Mouse (Mus musculus) neural tube, embryonic 10.5 days (tissue): ENCODE results near the gene Slc23a2.

ENCODE experiments used
- DNase-seq: peaks from one replicate; pipeline ENCODE4 v3.0.0-alpha.2; 2017; ENCODE audit warnings: low spot score; ENCODE audit errors: extremely low spot score

The Slc23a2 gene

GRCm38 (mm10) chr2:132022621-132023020 lies 122.3 kb downstream of the Slc23a2 start:
- no peak for DNase-seq

- no peak for DNase-seq
Observed at GRCm38 (mm10) chr2:132021616-132022015, 123.3 kb downstream of the Slc23a2 start.

DNA sequence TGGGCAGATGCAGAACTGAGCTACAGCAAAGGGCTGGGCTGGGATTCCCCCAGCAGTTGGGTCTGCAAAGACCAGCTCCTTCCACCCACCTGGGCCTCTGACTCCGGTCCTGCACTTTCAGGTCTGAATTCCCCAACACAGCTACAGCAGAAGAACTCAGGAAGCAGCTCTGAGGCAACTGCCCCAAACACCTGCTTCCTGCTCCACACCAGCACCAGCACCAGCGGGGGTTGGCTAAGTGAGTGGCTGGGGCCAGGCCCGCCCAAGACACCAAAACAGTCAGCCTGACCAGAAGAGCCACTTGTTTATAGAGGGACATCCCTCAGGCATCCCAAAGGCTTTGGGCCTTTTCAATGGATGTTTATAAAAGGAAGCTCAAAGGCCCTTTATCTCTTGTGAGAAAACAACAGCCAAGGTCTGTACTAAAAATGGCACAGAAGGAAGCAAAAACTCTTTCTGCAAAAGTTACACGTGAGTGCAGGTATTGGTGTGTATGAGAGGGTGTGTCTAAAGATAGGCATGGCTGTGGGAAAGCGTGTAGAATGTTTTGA lies 123.8 kb downstream of the Slc23a2 start:
- no peak for DNase-seq

DNA sequence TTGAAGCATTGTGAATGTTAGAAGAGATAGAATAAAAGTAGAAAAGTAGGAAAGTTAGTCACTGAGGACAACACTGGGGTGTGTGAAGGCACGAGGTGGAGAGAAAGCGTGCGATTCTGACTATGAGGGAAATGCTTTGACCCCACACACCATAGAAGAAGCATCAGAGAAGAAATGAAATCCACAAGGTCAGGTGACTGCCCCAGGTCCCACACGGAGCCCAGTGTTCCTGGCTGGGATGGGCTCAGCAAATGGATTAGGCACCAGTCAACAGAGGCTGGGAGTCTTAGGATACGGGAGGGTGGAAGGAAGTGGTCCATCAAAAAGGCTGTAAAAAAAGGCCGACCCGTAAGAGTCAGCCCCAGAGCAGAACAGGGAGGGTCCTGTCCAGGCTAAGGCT lies 124.5 kb downstream of the Slc23a2 start:
- DNase-seq = no peak

DNA sequence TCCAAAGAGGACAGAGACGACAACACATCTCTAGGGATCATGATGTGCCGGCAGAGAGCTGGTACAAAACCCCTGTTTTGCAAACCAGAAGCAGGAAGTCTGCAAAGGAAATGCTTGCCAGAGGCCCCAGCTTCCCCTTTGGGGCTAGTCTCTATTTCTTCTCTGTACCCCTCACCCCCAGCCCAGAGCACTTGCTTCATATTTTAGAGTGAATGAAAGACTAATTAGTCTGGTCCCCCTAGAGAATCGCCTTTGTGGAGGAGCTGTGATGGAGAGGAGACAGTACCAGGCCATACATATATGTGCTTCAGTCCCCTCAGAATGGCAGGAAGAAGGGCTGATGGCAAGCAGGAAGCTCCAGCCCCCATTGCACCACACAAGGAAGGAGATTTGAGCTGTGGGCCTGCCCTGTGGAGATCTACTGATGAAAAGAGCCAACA lies 125.5 kb downstream of the Slc23a2 start:
- no peak for DNase-seq

DNA sequence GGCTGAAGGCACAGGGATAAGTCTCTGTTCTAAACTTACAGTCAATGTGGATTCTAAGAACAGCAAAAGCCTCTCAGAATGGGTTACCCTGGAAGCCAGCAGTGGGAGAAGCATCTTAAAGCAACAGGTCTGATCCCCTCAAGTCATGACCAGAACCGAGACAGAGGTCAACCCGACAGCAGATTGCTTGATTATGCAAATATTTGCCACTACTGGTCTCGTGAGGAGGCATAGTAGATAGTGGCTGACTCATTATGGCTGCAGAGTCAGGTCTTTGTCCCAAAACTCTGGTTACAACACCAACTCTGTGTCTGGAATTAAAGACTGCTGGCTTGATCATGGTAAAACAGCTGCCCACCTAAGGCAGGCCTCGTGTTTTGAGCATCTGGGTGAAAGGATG lies 126.8 kb downstream of the Slc23a2 start:
- DNase-seq = no peak

GRCm38 (mm10) chr2:132017611-132018010 lies 127.3 kb downstream of the Slc23a2 start:
- no peak for DNase-seq

DNA sequence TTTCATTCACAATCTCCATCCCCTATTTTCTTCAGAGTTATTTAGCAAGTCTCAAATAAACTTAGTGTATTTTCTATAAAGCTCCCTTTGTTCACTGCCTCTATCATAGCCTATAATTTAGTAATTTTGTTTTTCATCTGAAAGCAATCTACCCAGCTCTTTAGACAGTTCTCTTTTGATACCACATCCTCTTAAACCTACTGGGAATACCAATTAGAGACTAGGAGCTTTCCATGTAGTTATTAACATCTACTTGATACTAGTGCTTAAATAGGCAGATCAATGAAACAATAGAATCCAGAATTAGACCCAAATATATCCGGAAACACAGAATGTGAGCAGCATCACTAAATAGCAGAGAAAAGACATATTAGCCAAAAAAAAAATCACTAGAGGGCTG lies 128.9 kb downstream of the Slc23a2 start:
- no peak for DNase-seq

- DNase-seq = no peak
Observed at GRCm38 (mm10) chr2:132013152-132013551, 131.8 kb downstream of the Slc23a2 start.

DNA sequence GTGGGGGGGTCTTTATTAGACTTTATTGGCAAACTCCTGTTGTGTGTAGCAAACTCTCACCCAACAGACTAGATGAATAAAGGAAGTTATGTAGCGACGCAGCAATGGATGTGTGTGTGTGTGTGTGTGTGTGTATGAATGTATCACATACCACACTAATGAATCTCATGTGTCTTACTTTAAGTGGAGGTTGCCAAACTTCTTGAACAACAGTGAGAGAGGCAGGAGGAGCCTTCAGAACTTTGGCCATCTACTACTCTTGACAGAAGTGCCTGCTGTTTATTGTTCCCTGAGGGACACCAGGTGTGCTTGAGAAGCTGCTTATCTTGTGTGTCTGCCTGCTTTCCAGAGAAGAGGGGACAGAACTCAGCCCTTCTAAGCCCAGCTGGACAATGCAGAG lies 134.1 kb downstream of the Slc23a2 start:
- DNase-seq = no peak

GRCm38 (mm10) chr2:132008186-132008585 lies 136.7 kb downstream of the Slc23a2 start:
- no peak for DNase-seq

DNA sequence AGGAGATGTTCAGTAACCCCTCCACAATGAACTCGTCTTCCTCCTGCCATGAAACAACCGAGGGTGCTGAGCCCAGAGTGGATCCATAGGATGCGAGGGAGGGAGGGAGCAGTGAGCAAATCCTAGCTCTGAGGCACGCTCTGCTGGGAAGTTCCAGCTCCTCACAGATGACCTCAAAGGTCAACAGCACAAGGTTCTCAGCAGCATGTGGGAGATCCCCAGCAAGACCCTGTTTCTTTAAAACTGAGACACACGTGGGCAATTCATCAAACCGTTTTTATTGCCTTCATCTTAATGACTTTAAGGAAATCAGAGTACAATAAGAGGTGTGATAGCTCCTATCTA lies 137.5 kb downstream of the Slc23a2 start:
- no peak for DNase-seq

- no peak for DNase-seq
Observed at GRCm38 (mm10) chr2:132006561-132007474, 138.1 kb downstream of the Slc23a2 start.

DNA sequence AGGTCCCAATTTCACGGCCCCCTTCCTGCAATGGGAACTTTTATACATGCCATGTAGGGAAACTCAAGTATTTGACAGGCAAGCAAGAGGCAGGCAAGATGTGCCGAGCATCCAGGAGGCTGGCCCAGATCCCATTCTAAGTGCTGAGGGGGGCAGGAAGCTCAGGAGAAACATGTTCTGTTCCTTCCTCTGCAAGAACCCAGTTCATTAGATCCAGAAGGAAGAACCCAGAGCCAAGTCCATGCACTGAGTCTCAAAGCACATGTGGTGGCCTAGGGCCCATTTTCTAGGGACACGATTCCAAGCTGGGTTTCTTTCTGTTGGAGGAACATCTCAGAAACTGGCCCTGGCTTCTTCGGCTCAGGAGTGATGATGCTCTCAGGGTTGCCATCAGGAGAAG lies 139.5 kb downstream of the Slc23a2 start:
- DNase-seq = no peak

DNA sequence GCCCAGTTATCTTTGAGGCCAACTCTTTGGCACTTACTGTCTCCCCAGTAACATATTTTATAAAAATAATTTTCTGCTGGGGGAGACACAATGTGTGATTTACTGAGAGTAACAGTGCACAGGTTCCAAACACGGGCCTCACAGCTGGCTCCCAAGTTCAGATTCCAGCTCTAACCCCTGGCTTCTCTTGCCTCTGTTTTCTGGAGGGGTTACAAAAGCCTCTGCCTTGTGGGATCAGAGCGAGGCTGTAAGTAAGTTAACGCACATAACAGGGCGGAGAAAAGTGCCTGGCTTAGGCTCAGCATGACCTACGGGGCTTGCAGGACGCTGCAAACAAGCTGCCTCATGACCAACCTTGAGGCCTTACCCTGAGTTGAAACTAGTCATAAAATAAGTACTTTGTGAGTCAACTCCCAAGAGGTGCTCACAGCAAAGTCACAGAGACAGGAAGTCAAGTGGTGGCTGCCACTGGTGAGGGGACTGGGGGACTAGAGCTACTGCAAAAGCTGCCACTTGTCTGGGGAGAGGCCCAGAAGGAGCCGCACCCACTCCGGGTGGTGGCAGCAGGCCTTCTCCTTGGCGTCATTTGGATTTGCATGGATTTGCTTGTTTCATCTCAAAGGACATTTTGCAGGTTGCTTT lies 140.3 kb downstream of the Slc23a2 start:
- no peak for DNase-seq

DNA sequence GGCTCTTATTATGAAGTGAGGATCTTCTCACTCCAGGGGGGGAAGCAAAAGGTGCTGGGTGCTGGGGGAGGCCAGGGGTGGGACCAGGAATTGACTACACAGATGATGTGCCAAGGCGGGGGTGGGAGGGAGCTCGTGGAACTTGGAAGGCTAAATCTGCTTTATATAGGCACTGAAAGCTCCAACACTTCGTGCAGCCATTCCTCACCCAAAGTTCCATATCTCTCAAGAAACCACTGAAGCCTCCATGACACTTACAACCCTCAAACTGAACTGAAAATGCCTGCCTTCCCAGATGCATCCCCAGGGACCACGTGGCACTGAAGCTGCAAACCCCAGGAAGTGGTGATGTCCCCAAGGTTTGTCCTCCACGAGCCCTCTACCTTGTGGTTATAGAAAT lies 141.0 kb downstream of the Slc23a2 start:
- no peak for DNase-seq
